Mouse (Mus musculus): Measurements from ENCODE around the gene Ccdc189.
A peak's percentile ranks its signal among the peaks of the same experiment; 100 is the strongest.

Ccdc189 gene

DNA sequence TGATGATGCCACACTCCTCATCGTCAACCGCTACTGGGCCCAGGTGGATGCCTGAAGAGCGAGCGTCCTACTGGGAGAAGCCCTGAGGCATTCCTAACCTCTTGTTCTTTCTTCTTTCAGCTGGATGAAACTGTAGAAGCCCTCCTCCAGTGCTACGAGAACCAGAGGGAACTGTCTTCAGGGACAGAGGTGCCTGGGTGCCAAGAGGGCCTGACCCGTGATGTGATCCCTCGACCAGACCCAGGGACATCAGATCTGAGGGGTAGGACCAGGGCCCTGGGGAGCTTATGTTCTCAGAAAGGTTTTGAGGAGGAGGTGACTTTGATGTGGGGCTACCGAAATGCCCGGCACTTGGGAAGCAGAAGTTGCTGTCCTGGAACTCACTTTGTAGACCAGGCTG lies 1.2 kb upstream of the Ccdc189 start:
- no peak for DNase-seq

DNA sequence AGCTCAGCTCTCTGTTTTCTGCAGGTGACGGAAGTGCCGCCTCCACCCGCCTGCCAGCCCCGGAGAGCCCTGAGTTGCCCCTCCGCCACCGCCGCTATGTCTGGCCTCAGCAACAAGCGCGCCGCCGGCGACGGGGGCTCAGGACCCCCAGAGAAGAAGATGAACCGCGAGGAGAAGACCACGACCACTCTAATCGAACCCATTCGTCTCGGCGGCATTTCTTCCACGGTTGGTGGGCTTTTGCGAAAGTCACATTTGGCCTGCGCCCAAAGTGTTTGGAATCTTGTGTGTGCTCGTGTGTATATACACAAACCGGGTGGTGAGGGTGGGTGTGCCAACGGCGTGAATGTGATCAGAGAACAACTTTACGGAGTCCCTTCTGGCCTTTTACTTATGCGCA lies 506 bp upstream of the Ccdc189 start:
- peak; percentile 36 for DNase-seq

DNA sequence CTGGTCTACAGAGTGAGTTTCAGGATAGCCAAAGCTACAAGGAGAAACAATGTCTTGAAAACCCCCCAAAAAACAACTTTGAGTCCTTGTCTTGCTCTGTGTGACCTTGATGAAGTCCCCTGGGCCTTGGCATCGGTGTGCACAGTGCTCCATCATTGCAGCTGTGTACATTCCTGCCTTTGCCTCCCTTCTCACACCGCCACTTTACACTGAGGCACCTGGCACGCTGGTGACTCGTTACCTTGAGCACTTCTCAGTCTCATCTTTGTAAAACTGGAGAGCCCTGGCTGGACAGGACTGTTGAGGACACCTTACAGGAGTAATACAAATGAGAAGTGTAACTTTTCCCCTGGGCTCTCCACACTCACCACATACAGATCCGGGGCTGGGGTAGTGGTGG lies 1.2 kb downstream of the Ccdc189 start:
- no peak for DNase-seq

DNA sequence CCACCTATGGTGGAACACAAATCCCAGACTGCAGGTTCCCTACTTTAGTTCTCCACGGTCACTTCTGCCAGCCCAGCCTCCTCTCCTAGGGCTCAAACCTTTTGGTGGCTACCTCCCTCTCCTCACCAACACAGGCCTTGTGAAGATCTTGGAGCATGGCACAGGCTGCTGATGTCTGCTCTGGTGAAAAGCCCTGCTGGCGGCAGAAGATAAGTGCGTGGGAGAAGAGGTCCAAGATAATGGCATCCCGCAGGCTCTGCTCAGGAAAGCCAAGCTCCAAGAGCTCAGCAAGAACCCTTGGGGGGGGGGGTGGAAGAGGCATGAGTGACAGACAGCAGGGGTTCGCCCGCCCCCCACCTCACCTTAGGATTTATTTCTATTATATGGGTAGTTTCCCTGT lies 2.2 kb downstream of the Ccdc189 start:
- DNase-seq, result no peak

DNA sequence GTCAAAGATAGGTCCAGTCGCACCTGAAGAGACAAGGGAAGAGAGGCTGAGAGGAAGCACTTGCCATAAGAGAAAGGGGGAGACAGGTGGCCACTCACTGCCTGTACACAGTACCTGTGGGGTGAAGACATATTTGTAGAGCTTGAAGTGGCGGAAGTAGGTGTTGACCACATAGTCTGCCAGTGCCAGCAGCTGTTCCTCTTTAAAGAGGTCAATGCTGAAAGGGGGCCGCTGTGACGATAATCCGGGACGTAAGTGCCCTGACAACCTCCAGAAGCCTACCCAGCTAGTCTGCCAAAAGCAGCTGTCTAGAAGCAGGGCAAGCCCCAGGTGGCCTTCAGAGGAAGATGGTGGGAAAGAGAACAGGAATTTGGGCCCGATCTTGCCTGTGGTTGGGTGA lies 3.4 kb downstream of the Ccdc189 start:
- no peak for DNase-seq

DNA sequence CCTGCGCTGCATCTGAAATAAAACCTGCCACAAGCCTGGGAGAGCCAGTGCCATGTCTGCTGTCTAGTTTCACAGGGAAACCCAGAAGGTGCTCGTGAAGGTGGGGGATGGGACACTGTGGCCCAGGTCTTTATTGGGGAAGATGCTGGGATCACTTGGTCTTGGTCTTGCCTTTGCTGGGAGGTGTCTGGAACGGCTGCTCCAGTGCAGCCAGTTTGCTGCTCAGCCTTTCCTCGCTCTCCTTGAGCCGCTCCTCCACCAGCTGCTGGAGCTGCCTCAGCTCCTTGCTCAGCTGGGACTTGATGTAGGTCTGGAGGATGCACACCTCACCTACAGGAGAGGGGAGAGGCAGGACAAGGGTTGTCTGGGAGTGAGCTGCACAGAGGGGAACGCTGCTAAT lies 5.1 kb downstream of the Ccdc189 start:
- DNase-seq, result no peak

DNA sequence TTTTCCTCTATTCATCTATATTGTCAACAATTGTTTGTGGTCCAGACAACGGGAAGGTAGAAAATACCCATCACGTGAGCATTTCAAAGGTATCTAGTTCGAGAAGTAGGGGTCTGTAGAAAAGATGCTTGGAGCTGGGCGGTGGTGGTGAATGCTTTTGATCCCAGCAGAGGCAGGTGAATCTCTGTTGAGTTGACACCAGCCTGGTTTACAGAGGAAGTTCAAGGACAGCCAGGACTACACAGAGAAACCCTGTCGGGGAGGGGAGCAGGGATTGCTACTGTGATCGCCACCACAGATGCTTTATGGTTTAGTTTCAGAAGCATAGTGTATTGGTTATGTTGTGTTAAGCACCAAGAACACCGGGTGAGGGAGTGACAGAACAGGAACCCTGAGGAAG lies 14.3 kb downstream of the Ccdc189 start:
- no peak for DNase-seq

DNA sequence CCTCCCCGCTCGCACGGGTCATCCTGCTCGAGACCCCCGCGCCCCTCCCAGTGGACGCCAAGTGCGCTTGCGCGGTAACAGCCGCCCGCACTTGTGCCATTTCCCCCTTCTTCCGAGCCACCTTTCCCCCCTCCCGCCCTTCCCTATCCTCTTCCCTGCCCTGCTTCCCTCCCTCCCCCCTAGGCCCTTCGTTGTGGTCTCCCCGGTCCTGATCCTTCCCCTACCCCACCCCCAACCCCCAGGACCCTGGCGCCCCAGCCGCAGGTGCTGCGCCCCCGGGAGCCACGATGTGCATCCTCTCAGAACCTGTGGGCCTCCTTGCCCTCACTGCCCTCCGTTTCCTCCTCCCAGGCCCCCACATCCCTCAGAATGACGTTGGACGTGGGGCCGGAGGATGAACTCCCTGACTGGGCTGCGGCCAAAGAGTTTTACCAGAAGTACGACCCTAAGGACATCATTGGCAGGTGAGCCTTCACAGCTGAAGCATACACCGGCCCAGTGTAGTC lies 14.8 kb downstream of the Ccdc189 start:
- DNase-seq, result no peak

DNA sequence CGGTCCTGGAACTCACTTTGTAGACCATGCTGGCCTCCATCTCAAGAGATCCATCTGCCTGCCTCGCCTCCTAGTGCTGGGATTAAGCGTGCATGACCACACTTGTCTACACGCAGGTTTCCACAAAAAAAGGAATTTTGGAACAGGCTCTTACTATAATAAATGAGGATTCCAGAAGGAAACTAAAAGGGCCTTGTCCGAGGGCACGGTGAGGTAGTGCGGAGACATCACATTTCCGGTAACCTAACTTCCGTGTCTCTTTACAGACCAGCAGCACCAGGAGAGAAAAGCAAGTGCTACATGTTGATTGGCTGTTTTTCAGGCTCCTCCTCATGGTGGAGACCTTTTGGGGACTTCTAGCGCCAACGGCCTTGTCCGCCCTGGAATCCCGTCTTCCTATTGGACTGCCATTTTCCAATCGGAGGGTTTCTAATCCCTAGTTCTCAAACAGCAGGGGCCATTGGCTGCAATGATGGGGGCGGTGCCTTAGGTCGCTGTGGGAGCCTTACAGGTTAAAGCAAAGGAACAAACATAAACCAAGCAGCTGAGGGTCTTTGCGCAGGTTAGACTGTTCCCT lies 15.4 kb downstream of the Ccdc189 start, which contains the start of gene Phkg2:
TSS of gene Phkg2 (plus strand) at position 446 of the 577 bp plus-strand sequence.
- peak; percentile 98 for DNase-seq

DNA sequence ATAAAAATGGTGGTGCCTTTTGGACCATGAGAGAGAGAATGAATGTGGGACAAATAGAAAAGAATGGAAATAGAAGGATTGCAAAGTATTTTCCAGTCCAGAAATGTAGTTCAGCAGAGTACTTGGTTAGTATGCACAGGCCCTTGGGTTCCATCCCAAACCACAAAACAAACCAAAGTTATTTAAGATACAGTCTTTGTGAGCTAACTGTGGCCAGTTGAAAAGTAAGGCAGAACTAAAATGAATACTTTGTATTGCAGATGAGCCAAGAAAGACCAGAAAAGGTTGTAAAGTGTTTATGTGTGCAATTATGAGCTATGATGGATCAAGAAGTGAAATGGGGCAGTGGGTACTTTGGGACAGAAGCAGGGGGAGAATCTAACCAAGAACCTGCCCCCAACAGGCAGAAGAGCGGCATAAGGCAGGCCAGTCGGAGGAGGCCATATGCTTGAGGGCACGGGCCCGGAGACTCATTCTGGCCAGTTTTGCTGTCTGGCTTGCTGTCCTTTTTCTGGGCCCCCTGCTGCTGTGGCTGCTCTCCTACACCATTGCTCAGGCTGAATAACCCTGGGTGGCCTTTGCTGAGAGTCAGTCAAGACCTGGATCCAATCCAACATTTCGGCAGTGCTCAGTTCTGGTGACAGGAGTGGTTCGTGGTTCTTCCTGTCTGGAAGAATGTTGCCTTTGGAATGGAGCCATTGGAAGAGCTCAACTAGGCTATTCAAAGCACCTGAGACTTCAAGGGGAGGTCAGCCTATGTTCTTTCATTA lies 23.8 kb downstream of the Ccdc189 start:
- peak; percentile 58 for DNase-seq

DNA sequence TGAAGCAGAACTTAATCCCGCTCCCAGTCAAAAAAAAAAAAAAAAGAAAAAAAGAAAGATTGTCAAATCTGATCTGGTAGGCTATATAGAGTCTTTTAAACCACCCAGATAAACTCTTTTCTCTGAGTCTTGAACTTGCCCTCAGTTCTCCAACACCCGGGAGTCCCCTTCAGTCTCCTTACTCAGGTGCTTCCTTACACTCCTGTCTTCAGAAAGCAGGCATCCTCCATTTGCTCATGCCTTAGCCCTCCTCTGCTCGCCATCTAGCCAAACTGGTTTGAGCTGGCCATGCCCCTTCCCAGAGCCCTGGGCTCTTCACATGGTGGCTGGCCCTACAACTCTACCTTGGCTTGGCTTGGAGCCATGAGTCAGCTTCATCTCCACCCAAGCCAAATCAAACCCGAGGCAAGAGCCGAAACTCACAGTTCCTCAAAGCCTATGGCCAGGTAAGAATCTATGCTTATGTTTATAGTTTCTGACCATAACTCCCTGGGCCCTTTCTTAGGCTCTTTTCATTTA lies 27.0 kb downstream of the Ccdc189 start, which contains the start of gene Tmem265:
TSS of gene Tmem265 (plus strand) at position 51 of the 519 bp plus-strand sequence.
- DNase-seq, result no peak

DNA sequence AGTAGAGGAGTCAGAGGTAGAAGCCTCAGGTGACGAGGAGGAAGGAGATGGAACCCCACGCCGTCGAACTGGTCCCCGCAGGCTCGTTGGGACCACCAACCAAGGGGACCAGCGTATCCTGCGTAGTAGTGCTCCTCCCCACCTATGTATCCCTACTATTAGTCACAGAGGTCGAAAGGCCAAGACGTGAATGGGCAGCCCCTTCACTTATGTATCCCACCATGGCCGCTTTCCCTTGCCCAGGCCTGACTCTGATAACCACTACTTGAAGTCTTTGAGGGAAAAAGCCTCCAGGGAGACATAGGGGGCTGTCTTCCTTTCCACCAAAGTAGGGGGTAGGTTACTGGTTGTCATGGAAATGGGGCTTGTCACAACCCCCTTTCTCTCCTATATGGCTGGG lies 27.8 kb downstream of the Ccdc189 start:
- DNase-seq, result no peak

DNA sequence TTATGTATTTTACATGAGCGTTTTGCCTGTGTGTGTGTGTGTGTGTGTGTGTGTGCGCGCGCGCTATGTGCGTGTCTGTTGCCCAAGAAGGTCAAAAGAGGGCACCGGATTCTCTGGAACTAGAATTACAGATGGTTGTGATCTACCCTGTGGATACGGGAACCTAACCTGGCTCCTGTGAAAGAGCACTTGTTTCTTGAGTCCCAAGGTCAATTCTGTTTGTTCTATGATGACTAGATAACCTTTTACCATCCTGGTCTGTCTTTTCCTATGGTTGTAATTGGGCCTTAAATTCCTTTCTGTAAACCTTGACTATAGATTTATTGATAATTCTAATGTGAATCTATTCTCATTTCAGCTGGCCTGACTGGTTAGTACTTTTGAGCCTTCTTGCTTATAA lies 36.8 kb downstream of the Ccdc189 start:
- DNase-seq, result no peak

DNA sequence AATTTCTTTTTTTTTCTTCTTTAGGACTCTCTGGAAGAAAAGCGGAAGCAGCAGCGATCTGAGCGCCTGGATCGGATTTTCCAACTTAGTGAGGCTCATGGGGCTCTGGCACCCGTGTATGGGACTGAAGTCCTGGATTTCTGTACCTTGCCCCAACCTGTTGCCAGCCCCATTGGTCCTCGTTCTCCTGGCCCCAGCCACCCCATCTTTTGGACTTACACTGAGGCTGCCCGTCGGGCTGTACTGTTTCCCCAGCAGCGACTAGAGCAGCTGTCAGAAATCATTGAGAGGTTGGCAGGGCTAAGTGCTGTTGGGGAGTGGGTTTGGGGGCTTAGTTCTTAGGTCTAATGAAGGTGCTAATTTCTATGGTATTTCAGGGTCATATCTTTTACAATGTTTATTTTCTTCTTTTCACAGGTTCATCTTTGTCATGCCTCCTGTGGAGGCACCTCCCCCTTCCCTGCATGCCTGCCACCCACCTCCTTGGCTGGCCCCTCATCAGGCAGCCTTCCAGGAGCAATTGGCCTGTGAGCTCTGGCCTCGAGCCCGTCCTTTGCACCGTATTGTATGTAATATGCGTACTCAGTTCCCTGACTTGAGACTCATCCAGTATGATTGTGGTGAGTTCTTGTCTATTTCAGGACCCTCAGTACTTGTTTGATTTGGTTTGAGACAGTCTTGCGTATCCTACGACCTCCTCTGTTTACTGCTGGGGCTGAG lies 39.1 kb downstream of the Ccdc189 start:
- DNase-seq, result peak; percentile 43

DNA sequence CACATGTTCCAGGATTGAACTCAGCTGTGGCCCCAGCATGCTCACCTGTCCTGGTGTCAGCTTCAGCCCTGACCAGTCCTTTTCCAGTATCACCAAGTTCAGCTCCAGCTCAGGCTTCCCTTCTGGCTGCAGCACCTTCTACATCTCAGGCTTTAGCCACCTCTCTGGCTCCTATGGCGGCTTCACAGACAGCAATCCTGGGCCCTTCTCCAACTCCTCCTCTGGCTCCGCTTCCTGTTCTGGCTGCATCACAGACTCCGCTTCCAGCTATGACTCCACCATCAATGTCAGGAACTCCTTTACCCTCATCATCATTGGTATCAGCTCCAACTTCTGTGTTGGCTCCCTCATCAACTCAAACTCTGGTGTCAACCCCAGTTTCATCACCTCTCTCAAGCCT lies 46.7 kb downstream of the Ccdc189 start:
- DNase-seq, result no peak

Measured in kidney, adult 11 months (tissue).